In the genomic region with DNA sequence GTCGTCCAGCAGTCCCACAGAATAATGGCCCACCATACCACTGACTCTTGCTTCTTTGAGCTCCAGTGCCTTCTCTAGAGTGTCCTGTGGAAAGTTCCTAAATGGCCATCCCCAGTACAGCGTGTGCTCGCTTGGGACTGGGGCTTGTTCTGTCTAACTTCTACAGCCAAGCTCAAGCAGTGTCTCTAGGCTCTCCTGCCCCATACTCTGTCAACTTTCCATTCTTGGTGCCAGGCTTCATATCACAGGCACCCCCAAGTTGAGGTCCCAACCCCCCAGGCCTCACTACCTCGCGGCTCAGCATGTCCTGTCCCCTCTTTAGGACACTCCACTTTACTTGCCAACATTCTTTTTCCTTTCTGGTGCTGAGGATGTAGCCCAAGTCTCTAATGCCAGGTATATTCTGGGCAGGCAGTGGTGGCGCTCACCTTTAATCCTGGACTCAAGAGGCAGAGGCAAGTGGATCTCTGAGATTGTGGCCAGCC, we compare ENCODE assay signal across 22 mouse cellular contexts. TPM values are rescaled to one million over a fixed set of nuclear protein-coding genes. Genes with fewer than 3 reads are reported as not detected.
DNase-seq lines count a peak whose midpoint lies in the region; TF ChIP-seq lines count a peak whose summit lies in the region.
"Had no signal": no experiment of that assay in that cellular context is flagged by ENCODE, and none has a peak within 500 bp of the region (broad histone marks: within the 10 kb centered on the region; RNA-seq: fewer than 3 reads in every experiment).

No protein-coding gene starts in this region.

- TF ChIP-seq POLR2A in cerebellum, adult 2 months (IDR thresholded peaks at IDR 0.05; ENCODE audit: borderline replicate concordance, insufficient read depth, low read length) = no peak

- H3K4me1 ChIP-seq in cerebellum, adult 2 months (ENCODE audit: control insufficient read depth, insufficient read depth, low read length) = peaks cover 5% of the 10 kb centered on the region; the same call in 1 of the 2 replicates

- H3K27me3 ChIP-seq in cerebellum, adult 2 months (ENCODE audit: control insufficient read depth, insufficient read depth, low read length) = no peaks in the 10 kb centered on the region

- H3K4me3 ChIP-seq in cerebellum, adult 2 months (replicated peaks; ENCODE audit: insufficient read depth, low read depth, low read length) = no peak overlapping the region
- H3K4me3 ChIP-seq: embryonic facial prominence, embryonic 13.5 days; embryonic facial prominence, embryonic 15.5 days; erythroblast, embryonic 14.5 days; forebrain, embryonic 10.5 days; forebrain, embryonic 12.5 days had no signal

- 93% methylated on average over 6 of the region's 6 CpGs for WGBS in cerebellum, adult 2 months

- no peak overlapping the region for H3K27ac ChIP-seq in cerebellum, adult 2 months (ENCODE audit: insufficient read depth, low read length)
- H3K27ac ChIP-seq: embryonic facial prominence, embryonic 13.5 days; embryonic facial prominence, embryonic 15.5 days; forebrain, embryonic 10.5 days; forebrain, embryonic 12.5 days had no signal

- DNase-seq in cerebellum, adult 9-10 months = peak; percentile 62
- DNase-seq in cerebellum, adult 2 months = no peak
- peak; percentile 93 for DNase-seq in heart, adult 11 months
- DNase-seq in heart, adult 8-10 months (ENCODE audit: low spot score) = no peak
- DNase-seq: adrenal gland, adult 2 months; adrenal gland, postnatal 10 days; adrenal gland, postnatal 25 days; cerebellum, adult 11 months; embryo, embryonic 11 days had no signal

- TF ChIP-seq CTCF in cerebellum, adult 2 months (IDR thresholded peaks at IDR 0.05; ENCODE audit: borderline replicate concordance, insufficient read depth, low read depth, low read length) = no peak

RNA-seq across cellular contexts. Expression of gene Slc17a7, which starts 3.4 kb away (rescaled TPM):
- 397 and 476 TPM in 2 replicates for polyA plus RNA-seq in cerebellum, adult 2 months (2012; rRNA removed)
- 10 to 100 TPM; 32.0 to 50.7 (median 41.1) TPM for total RNA-seq in heart, adult 8-10 months (2022)
- total RNA-seq: common myeloid progenitor, adult 5-6 weeks had no signal

RNA-seq across cellular contexts. Expression of gene Aldh16a1, which starts 6.0 kb away (rescaled TPM):
- 17.2 and 18.0 TPM in 2 replicates for polyA plus RNA-seq in cerebellum, adult 2 months (2012; rRNA removed)
- total RNA-seq in heart, adult 8-10 months (2022) = 10 to 100 TPM; 24.9 to 36.9 (median 29.2) TPM

RNA-seq across cellular contexts. Expression of gene Pih1d1, which starts 6.3 kb away (rescaled TPM):
- 52.3 and 53.1 TPM in 2 replicates for polyA plus RNA-seq in cerebellum, adult 2 months (2012; rRNA removed)
- total RNA-seq in heart, adult 8-10 months (2022) = 10 to 100 TPM; 40.4 to 50.5 (median 48.0) TPM

RNA-seq across cellular contexts. Expression of gene Gfy, which starts 19.0 kb away (rescaled TPM):
- polyA plus RNA-seq in cerebellum, adult 2 months (2012; rRNA removed) = 0.54 and 0.57 TPM in 2 replicates
- total RNA-seq in heart, adult 8-10 months (2022) = not detected
- total RNA-seq: adrenal gland, adult 2 months; adrenal gland, postnatal 10 days; adrenal gland, postnatal 25 days; adrenal gland, postnatal 4 days; common myeloid progenitor, adult 5-6 weeks; ES-E14; MEL had no signal
- polyA plus RNA-seq: adrenal gland, adult 2 months; C2C12; erythroblast, embryonic 14.5 days; forebrain, embryonic 14.5 days; forebrain, embryonic 16.5 days had no signal

RNA-seq across cellular contexts. Expression of gene Pth2, which starts 20.4 kb away (rescaled TPM):
- not detected in 2 replicates for polyA plus RNA-seq in cerebellum, adult 2 months (2012; rRNA removed)
- not detected for total RNA-seq in heart, adult 8-10 months (2022)
- total RNA-seq: adrenal gland, adult 2 months; adrenal gland, postnatal 10 days; adrenal gland, postnatal 25 days; adrenal gland, postnatal 4 days; common myeloid progenitor, adult 5-6 weeks; MEL had no signal
- polyA plus RNA-seq: adrenal gland, adult 2 months; C2C12; embryonic facial prominence, embryonic 11.5 days; embryonic facial prominence, embryonic 13.5 days; embryonic facial prominence, embryonic 15.5 days; erythroblast, embryonic 14.5 days; forebrain, embryonic 14.5 days had no signal

Comparison
In these comparisons a context has a peak if more than half of its experiments do, and no peak if none do; other contexts are left out.
1. DNase-seq: peak in cerebellum, adult 9-10 months (single experiment) and heart, adult 11 months (single experiment); none in cerebellum, adult 2 months (0 of 2) and heart, adult 8-10 months (single experiment).